Mouse (Mus musculus) megakaryocyte, adult 5-6 weeks (primary cell): ENCODE data around the gene Vgll4. TPM values are rescaled to one million over a fixed set of nuclear protein-coding genes. Genes with fewer than 3 reads are reported as not detected.
A peak's percentile ranks its signal among the peaks of the same experiment; 100 is the strongest.

Source experiments
- ATAC-seq: 2 replicates; pipeline ENCODE4 v1.8.0; 2016; ENCODE audit warnings: mild to moderate bottlenecking, inconsistent platforms; ENCODE audit not compliant: poor library complexity, severe bottlenecking
- total RNA-seq, 2 experiments: library from RNA; stranded (forward) in 1 of 2; stranded (reverse) in 1 of 2; fragments of 153-499, 151-499 nt in 1 of 2; fragments of 221-1000, 200-1000 nt in 1 of 2; gene quantifications; 2 replicates each; pipeline versions ENCODE4 v1.2.3 to v1.2.4; 2015 to 2017

Gene Vgll4
- total RNA-seq, 2 experiments from 2014 or later, result 9.4 to 26.4 TPM

DNA sequence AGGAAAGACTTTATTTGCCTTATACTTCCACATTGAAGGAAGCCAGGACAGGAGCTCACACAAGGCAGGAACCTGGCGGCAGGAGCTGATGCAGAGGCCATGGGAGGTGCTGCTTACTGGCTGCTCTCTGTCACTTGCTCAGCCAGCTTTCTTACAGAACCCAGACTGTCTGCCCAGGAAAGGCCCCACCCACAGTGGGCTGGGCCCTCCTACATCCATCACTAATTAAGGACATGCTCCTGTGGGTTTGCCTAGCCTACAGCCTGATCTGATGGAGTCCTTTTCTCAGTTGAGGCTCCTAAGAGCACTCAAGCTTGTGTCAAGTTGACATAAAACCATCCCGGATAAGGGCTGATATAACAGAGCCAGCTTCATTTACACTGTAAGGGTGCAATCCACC lies 115.4 kb downstream of the Vgll4 start:
- ATAC-seq, result no peak

DNA sequence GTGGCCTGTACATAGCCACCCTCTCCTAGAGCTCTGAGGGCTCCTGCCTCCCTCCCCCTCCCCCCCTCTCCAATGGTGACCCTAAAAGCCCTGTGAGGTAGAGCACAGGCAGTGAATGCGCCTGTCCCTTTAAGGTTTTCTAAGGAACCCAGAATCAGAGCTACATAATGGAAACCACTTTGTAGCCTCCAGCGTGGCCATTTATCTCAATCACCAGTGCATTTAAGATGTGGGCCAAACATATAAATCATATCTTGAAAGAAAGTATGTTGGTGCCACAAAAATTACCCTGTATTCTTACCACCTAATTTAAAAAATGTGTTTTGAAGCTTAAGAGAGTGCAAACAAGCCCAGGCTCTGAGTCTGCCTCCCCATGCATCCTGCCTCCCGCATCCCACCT lies 117.1 kb downstream of the Vgll4 start:
- no peak for ATAC-seq

DNA sequence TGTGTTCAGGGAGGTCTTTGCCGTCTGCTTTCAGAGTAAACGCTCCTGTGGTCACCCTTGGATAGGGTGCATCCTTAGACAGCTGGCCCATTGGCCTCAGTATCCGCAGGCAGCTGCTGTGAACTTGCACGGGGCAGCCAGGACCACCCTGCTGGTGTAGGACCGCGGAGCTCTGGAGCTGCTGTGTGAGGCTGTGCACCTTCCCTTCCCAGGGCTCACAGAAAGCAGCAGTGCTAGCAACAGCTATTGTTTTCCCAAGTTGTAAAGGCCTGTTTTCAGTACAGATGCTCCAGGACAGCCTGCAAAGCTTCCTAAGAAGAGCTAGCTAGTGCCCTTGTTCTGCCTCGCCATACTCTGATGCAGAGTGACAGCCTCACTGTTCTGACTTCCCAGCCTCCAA lies 118.1 kb downstream of the Vgll4 start:
- ATAC-seq, result no peak

DNA sequence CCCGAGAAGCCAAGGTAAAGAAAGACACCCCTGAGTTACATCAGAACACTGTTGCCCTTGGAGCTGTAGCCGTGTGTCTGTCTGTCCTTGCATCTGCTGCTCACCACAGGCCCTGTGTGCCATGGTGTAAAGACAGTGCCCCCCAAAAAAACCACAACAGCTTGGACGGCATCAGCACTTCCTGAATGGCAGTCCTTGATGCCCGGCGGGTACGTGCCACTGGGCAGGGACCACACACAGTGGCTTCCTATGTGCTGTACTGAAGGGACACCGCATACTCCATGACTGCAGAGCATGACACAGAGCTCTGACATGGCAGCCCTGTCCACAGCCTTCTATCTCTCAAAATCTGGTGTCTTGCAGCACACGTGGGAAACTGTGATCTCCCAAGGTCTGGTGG lies 120.0 kb downstream of the Vgll4 start:
- peak; percentile 41 for ATAC-seq

DNA sequence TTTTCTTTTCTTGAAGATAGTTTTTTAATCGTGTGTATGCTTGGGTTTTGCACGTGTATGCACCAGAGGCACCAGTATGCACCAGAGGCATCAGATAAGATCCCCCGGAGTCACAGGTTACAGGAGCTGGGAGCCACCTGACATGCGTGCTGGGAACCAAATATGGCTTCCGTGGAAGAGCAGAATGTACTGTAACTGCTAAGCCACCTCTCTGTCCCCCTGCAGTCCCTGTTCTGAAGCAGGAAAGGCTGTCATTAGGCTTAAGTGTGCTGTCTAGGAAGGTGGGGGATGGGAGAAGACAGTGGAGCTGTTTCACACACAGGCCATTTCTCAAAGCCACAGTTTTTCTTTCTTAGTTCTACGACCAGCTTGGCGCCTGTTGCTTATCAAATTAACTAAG lies 121.0 kb downstream of the Vgll4 start:
- peak; percentile 20; the same call in 1 of the 2 replicates for ATAC-seq

DNA sequence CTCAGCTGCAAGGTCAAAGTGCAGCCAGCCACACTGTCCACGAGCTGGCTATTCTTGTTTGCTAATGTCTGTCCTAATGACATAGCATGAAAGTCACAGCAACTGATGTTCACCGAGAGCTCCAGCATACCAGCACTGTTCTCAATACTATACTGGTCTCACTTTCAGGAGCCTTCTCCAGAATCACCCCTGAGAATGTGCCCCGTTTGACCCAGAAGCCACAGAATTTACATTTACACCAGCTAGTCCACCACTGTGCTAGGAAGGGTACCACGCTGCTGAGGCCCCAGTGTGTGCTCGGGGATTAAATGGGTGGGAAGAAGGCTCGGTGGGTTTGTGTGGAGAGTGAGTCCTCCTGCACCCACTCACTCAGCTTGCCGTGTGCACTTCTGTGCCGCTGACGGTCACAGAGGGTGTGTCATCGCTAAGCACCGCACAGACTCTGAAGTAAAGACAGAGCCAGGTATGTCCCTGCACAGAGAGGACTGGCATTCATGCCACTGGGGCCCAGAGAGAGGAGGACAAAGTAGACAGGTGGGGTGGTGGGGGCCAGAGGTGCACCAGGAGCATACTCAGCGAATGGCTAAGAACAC lies 122.1 kb downstream of the Vgll4 start:
- no peak for ATAC-seq

DNA sequence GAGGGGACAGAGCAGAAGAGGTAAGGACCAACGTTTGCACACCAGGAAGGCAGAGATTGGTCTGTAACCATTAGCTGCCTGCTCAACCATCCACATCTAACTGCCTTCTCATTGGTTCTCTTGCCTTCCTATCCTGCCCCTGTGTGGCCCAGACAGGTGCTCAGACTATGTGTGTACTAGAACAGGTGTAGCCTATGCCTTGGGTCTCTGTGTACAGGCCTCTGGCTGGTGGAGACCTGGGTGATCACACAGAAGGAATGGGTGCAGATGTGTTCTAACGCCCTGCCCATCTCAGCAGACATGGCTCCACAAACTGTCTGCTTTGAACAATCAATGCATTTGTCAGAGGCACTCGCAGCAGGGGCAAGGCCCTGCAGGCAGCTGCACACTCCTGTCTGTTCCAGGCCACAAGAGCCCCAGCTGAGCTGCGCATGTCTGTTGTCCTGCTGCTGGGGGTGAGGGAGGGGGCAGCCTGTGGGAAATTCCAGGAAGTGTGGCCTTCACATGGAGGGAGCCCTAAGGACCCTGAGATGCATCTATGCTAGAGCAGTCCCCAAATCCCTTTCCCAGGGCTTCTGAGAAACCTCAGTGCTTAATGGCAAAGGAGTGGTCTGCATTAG lies 123.5 kb downstream of the Vgll4 start:
- ATAC-seq, result no peak

DNA sequence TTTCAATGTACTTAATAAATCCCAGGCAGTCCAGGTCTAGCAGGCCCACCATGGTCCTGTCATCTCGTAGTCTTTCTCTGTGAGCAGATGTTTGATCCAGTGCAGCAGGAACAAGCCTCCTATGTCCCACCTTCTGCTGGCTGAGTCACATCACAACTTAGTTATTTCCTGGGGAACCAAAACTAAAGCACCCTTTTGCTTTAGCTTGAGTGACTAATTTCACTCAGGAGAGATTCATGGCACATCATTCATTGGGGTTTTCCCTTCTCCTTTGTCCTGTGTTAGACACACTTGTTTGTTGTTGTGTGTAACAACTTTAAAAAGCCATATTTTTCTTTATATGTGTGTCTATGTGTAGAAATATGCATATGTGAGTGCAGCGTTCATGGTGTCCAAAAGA lies 126.9 kb downstream of the Vgll4 start:
- no peak for ATAC-seq

DNA sequence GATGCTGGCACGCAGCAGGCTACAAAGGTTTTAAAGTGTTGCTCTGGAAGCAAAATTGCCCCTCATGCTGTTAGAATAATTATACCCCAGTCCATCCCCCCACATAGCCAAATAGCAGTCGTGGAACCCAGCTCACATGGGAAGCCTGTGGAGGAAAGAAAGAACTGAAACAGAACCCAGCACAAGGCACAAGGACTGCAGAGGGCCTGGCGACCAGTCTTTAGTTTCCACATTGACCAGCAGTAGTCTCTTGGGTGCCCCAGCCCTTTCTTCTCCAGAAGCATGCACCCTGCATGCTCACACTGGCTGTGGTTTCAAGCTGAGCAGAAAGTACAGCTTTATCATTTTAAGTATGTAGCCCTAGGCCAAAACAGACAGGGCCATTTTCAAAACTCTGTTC lies 127.7 kb downstream of the Vgll4 start:
- ATAC-seq, result no peak

DNA sequence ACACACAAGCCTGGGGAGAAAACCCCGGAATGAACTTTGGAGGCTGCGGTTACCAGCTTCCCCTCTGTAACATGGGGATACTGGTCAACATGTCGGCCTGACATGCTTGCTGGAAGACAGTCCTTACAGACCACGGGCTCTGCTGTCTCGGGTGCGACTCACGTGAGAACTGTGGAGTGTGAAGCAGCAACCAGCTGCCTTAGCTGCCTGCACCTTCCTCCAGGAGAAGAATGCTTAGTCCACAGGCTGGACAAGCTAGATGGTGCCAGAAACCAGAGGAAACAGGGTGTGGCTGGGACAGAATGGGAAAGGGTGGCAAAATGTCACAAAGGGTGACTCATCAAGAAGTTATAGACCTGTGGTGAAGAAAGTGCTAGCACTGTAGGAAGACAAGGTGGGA lies 129.8 kb downstream of the Vgll4 start:
- peak; percentile 33; the same call in 1 of the 2 replicates for ATAC-seq

DNA sequence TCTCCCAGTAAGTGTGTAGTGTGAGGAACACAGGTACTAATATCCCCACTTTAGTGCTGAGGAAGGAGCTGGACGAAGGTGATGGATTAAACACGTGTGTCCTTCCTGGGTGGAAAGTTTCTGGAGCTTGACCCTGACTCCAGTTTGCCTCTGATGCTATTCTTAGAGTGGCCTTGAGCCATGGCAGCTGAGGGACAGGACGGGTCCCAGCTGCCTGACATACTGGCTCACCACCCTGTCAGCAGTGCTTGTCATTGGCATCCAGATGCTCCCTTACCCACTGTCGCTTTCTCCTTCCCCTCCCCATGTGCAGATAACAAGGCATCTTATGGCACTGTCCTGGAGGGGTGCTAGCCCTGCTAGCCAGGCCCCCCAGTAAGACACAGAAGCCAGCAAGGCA lies 130.9 kb downstream of the Vgll4 start:
- no peak for ATAC-seq

DNA sequence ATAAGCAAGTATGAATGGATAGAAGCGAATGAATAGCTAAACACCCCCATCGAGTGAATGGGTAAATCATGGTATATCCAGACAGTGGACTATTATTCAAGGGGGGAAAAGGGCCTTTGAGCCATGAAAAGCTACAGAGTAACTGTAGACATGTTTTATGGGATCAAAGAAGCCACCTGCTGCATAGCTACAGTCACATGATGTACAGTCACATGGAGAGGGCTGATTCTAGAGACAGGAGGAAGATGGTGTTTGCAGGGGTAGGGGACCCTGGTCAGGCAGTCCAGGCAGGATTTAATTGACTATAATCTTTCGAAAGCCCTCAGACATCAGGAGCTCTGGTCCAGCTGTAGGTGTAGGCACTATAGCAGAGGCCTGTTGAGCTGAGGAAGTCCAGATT lies 133.4 kb downstream of the Vgll4 start:
- ATAC-seq, result no peak

DNA sequence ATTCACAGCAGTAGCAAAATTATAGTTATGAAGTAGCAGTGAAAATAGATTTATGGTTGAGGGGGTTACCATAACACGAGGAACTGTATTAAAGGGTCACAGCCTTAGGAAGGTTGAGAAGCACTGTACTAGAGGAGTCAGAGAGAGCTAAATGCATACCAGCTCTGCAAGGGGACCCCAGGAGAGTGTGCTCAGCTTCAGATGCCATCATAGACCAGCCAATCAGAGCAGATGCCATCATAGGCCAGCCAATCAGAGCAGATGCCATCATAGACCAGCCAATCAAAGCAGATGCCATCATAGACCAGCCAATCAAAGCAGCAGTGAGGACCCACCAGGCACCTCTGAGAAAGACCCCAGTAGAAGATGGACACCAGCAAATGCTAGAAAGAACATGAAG lies 134.0 kb downstream of the Vgll4 start:
- no peak for ATAC-seq

DNA sequence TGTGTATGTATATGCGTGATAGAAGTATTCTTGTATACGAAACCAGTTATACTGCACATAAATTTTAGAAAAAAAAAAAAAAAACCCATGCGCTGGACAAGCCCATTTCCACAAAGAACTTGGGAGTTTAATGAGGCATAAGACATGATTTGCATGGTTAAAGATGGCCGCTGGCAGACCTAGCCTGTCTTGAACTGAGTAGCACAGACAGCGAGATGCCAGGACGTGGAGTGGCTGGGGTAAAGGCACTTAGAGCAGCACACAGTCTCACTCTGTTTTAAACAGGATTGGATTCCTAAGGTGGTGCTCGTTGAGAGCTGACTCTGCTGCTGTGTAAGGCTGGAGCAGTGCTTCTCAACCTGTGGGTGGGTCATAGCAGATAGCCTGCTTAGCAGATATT lies 134.4 kb downstream of the Vgll4 start:
- no peak for ATAC-seq

DNA sequence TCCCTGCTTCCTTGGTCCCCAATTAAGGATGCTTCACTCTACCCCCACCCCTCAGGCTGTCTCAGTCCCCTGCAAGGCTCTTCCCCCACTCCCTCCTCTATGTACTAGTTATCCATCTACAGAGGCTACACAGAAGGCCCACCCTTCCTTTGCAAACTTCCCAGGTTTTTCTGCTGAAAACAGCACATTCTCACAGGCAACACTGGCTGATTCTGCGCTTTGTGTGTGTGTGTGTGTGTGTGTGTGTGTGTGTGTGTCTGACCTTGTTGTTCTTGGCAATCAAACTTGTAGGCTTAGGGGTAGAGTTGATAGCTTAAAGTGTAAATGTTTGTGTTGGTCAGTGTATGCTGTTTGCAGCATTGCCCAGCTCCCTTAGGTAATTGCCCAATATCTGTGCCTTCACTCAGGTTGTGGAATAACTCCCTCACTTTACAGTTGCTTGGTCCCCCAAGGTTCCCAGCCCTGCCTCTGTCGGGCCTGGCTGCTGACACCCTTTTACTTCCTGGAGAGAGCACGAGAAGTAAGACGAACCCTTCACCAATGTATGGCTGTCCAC lies 135.9 kb downstream of the Vgll4 start:
- ATAC-seq, result no peak

DNA sequence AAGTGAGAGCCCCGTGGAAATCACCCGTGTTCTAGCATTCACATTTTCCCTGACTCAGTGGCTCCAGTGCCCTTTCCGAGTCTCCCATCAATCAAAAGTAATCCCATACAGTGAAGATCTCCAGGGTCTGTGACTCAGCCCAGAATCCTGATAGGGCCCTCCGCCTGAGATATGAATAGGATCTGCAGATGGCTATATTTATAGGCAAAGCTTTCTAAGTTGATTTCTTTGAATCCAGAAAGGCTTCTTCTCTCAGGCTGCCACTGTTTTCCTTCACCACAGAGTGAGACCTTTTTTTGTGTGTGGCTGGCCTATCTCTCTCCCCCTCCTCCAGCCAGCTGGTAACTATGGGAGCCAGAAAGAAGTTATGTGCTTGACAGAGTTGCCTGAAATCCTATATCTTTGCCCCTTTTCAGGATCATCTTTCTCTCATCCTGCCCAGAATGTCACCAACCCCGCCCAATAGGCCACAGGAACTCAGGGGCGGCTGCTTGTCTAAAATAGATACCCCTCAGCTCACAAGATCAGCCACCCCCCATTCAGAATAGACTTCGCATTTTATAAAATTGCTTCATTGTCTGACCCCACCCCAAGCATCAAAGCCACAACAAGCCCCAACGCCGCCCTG lies 136.6 kb downstream of the Vgll4 start:
- ATAC-seq, result no peak

DNA sequence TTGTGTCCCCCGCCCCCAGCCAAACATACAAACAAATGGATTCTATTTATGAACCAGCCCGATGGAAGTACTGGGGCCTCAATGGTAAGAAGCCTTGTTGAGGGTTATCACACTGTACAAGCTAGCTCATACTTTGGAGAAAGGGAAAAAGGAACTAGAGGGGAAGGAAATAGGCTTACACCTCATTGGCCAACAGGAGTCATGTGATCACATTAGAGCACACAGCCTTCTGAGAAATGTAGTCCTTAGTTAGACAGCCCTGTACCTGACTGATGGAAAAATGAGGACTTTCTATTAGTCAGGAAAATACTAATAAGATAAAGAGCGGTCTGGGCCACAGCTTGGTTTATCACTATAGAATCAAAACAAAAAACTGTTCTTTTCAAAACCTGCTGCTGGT lies 138.0 kb downstream of the Vgll4 start:
- ATAC-seq, result peak; percentile 70

DNA sequence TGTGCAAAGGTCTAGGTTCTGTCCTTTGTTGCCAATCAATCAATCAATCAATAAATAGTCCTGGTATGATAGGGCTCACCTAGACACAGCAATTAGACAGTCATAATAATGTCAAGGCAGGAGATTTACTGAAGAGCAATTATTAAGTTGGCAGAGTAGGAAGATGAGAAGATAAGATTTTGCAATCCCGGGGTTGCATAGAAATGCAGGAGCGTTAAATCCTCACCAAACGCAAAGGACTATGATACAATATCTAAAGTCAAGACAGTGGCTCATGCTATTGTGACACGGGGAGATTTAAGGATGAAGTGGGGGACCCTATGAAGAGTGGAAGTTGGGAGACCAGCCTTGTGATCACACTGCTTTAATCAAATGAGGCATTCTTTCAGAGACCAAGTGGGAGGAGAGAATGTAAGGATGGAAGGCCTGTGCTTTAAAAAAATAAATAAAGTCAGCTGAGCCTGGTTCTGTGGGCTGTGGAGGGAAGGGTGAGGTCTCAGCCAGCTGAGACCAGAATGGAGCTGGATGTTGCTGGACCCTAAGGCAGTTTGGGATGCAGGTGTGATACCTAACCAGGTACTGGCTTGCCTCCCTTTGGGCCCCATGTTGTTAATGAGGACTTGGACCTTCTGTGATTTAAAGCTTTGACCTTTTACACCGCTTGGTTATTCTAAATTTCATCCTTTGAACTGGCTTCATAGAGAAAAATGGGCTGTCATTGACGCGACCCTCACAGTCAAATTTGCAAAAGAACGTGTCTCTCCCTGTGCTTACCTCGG lies 139.9 kb downstream of the Vgll4 start:
- ATAC-seq, result no peak

DNA sequence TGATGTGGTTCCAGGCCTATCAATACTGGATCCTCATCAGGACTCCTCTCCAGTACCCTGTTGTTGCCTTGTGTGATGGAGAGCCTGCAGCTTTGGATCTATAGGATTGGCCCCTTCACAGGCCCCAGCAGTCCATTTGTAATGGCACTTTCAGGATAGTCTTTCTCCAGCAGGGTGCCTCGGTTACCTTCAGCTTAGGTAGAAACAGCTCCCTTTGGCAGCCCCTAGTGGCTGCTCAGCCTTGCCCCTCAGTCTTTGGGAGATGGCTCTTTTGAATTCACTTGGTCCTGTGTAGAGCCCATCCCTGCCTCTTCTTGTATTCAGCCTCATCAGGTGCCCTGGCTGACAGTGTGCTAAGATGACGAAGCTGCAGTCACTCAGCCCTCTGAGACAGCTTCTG lies 142.9 kb downstream of the Vgll4 start:
- no peak for ATAC-seq

DNA sequence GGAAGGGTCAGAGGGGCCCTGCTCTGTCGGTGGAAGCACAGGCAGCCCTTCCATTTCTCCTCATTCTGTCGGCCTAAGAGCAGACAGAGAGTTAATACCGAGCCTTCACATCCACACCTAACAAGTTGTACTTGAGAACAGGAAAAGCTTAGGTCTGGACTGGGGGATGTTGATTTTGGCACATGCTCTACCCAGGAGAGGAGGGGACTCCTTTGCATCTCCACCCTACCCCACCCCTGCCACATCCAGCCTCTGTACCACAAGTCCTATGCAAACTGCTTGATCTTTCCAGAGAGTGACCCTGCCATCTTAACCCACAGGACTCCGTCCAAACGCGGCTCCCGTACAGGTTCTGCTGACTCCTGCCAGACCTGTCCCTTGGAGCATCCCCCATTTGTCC lies 148.1 kb downstream of the Vgll4 start:
- no peak for ATAC-seq

DNA sequence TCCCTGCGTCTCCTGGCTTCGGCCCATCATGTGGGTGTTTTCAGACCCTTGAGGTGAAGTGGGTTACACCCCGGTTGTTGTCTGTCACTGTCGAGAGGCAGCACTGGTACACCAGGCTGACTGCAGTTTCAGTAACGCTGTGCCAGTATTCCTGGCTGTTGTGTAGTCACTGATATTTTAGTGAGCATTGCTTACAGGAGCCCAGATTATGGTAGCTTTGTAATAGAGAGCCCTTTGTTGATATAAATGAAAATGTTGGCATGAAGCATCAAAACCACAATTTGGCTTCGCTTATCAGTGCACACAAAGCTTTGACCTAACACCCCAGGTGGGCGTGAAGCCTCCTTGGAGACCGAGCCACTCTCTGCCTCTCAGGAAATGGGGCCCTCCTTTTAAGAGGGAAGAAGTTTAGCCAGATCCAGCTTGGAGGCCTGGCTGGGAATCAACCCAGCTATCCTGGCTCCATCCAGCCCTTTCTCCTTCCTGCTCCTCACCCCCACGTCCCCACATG lies 149.8 kb downstream of the Vgll4 start:
- no peak for ATAC-seq
